Mouse (Mus musculus) olfactory bulb, adult 2 months (tissue): ENCODE measurements at regions not wholly inside any gene's neighbourhood (a gene's known extent, or its start where the extent isn't known, plus 50 kb on each side); places are given as distances from the start of the nearest gene placed in this dataset.

Source experiments
- H3K27ac ChIP-seq: fragments of 200-500 bp; 2 replicates; pipeline ENCODE4 v1.5.1; 2012; ENCODE audit warnings: low read depth, low read length; ENCODE audit not compliant: insufficient read depth
- H3K4me1 ChIP-seq: fragments of 200-500 bp; 2 replicates; pipeline ENCODE4 v1.6.1; 2012; ENCODE audit warnings: low read length; ENCODE audit not compliant: control insufficient read depth, insufficient read depth
- H3K4me3 ChIP-seq: fragments of 200-500 bp; 2 replicates; pipeline ENCODE4 v1.5.1; 2012; ENCODE audit warnings: mild to moderate bottlenecking, low read depth, low read length, moderate library complexity; ENCODE audit not compliant: insufficient read depth
- CTCF ChIP-seq: fragments of 200-500 bp; IDR thresholded peaks from 2 replicates; pipeline ENCODE4 v1.5.1; 2012; ENCODE audit warnings: low read depth, mild to moderate bottlenecking, low read length, moderate library complexity; ENCODE audit not compliant: insufficient read depth
- POLR2A ChIP-seq: fragments of 200-500 bp; IDR thresholded peaks from 2 replicates; pipeline ENCODE4 v1.6.1; 2012; ENCODE audit warnings: mild to moderate bottlenecking, low read depth, low read length, moderate library complexity; ENCODE audit not compliant: insufficient read depth
- WGBS: fragments of 180-500 bp; shearing (Covaris S2); methylation state at CpG from one replicate; pipeline ENCODE4 v1.1.7; 2018; 5-methylcytosine and 5-hydroxymethylcytosine counted together

DNA sequence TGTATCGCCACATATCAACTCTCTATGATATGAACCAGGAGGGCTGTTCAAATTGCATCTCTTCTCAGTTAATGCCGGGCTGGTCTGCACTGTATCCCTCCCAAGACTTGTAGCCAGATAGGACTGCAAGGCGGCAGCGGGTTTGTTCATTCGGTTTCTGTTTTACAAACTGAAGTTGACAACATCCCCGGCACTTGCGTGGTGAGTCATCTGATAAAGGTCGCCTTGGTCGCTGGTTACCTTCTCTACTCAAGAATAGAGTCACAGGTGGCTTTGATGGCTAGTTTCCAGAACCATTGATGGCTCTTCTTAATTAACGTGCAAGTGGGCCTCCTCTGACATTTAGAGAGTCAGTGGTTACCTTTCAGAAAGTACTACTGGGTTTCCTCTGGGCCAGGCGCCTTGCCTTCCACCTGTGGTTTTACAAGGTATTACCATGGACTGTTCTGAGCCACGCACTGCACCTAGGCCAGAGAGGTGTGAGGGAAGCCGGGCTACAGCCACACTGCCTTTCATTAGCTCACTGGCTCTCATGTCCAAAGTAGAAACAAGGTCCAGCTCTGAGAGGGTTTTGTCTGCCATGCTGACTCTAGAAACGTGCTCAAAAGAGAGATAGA is 1266.9 kb upstream of the A1bg start:
- TF ChIP-seq CTCF (no peak), POLR2A (no peak)
- peaks cover 3% of the 10 kb centered on the region; the same call in 1 of the 2 replicates for H3K4me1 ChIP-seq
- 88% methylated on average over 14 of the region's 14 CpGs for WGBS
- no peak overlapping the region for H3K27ac ChIP-seq
- no peak overlapping the region for H3K4me3 ChIP-seq

DNA sequence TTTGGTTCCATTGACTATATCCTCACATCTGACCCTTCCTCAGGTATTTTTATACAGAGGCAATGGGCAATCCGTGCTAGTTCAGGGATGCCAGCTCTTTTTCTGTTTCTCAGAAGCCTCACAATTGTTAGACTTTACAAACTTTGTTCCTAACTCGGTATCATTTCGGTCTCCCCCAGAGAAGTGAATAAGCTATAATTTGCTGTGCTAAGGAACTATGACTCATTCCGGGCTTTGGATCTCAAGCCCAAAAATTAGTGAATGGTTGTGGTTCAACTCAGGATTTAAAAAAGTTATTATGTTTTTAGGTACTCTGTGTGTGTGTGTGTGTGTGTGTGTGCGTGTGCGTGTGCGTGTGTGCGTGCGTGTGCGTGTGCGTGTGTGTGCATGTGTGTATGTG is 1263.7 kb upstream of the A1bg start:
- Histone ChIP-seq H3K27ac (no peak overlapping the region), H3K4me1 (peaks cover 3% of the 10 kb centered on the region; the same call in 1 of the 2 replicates), H3K4me3 (no peak overlapping the region)
- WGBS = 60% methylated on average over 11 of the region's 11 CpGs
- no peak for TF ChIP-seq CTCF

DNA sequence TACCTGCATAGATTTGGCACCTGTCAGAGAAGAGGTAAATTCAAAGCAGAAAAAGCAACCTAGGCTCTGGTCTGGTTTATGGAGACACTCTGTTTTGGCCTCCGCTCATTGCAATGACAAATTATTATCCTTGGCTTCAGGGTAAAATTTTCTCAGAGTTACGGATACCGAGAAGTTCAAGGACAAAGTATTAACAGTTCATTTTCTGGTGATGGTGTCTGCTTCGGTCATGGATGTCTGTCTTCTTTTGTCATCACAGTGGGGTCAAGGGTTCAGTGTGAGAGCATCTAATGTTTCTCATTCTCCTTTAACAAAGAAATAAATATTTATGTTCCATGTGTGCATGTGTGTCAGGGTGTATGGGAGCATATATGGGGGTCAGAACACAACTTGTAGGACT is 1261.0 kb upstream of the A1bg start:
- Histone ChIP-seq H3K4me3 (no peak overlapping the region), H3K4me1 (peaks cover 6% of the 10 kb centered on the region; the same call in 1 of the 2 replicates), H3K27ac (no peak overlapping the region)
- WGBS = 96% methylated on average over 4 of the region's 4 CpGs
- TF ChIP-seq POLR2A = no peak
- no peak for TF ChIP-seq CTCF

DNA sequence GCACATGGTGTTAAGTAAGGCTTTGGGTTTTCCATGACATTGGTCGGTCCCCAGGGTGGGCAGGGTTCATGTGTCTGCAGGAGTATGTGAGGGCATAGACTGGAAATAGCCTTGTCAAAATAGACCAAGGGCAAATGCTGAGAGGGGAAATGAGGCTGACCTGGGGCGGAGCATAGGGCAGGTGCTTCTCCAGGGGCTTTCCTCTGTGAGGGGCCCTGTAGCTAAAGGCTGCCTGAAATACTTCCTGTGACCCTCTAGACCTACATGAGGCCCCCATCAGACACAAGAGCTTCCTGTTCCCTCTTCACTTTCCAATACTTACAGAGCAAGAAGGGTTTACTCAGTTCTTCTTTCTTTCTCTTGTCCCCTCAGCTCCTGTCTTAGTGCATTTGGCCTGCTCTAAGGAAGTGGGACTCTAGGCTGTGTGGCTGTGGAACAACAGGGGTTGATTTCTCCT is 1258.7 kb upstream of the A1bg start:
- 96% methylated on average over 2 of the region's 2 CpGs for WGBS
- TF ChIP-seq CTCF (no peak), POLR2A (no peak)
- Histone ChIP-seq H3K27ac (no peak overlapping the region), H3K4me1 (peaks cover 3% of the 10 kb centered on the region; the same call in 1 of the 2 replicates), H3K4me3 (no peak overlapping the region)

DNA sequence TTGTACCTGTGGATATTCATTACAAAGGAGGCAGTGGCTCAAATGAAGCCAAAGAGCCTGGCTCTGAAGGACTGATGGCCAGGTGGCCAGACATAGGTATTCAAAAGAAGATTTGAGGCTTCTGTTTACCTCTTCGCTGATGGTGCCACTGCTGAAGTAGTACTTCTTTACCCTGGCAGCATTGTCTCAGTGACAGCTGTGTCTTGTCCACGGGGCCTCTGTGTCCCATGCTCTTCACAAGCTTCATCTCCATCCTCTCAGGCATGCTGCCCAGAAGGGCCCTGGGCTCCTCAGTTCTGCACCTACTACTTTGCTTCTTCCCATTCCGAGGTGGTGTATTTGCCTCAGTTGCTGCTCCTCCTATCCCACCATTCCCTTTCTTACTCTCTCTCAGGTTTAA is 1257.9 kb upstream of the A1bg start:
- Histone ChIP-seq H3K27ac (no peak overlapping the region), H3K4me1 (peaks cover 3% of the 10 kb centered on the region; the same call in 1 of the 2 replicates), H3K4me3 (no peak overlapping the region)
- no peak for TF ChIP-seq POLR2A
- 94% methylated on average over 3 of the region's 3 CpGs for WGBS

DNA sequence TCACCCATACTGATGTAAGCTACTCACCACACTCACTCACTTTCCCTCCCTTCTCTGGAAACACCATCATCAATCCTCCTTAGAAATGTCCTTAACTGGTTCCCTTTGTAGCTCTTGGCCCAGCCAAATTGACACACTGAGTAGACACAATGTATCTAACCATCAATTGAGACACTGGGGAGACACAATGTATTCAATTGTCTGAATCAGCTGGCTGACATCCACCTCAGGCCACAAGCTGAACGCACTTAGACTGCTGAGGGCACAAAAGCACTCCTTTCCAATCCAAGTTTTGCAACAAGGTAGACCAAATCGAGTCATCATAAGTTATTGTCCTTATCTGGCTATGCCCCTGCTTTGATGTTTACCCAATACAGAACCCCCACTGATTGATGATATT is 1257.0 kb upstream of the A1bg start:
- TF ChIP-seq POLR2A = no peak
- TF ChIP-seq CTCF = no peak
- 81% methylated on average over 2 of the region's 2 CpGs for WGBS
- Histone ChIP-seq H3K4me1 (peaks cover 3% of the 10 kb centered on the region; the same call in 1 of the 2 replicates), H3K27ac (no peak overlapping the region), H3K4me3 (no peak overlapping the region)

DNA sequence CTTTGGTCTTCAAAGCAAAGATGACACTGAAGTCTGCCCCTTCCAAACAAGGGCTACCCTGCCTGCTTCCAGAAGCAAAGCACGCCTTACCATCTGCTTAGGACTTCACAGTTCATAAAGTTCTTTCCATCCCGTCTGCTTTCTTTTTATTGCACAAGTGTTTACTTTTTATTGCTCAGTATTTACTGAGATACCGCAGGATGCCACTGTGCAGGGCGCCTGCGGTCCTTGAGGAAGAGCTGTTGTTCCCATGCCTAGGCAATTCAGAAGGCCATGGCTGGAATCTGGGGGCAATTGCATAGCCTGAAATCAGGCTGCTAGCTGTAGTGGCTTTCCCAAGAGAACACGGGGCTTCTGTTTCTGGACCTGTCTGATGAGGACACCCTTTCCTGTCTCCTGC is 1255.8 kb upstream of the A1bg start:
- WGBS = 96% methylated on average over 6 of the region's 6 CpGs
- no peak for TF ChIP-seq POLR2A
- no peak for TF ChIP-seq CTCF
- Histone ChIP-seq H3K4me3 (no peak overlapping the region), H3K27ac (no peak overlapping the region), H3K4me1 (peaks cover 3% of the 10 kb centered on the region; the same call in 1 of the 2 replicates)

DNA sequence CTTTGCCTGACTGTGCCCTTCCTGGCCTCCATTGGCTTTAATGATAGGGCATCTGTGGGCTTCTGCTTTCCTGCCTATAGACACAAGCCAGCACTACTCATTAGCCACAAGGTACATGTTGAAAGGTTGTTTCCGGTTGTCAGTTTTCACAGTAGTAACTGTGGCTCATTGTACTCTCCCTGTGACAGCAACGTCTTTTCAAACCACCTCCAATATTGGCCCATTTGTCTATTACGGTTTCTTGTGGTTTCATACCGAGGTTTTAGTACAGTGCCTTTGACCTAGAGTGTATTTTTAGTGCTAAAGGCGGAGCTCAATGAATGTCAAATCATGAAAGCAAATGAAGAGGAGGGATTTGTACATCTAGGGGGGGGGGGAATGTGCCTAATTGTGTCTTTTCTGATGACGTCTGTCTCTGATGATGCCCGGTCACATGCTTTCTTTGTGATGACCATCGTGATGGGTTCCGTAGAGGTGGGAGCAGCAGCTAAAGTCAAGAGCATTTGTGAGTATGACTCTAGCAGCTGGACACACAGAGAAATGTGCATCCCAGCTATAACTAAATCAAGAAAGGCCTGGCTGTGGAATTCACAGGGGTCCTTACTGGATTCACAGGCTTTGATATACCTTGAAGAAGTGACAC is 1255.1 kb upstream of the A1bg start:
- WGBS = 94% methylated on average over 9 of the region's 9 CpGs

DNA sequence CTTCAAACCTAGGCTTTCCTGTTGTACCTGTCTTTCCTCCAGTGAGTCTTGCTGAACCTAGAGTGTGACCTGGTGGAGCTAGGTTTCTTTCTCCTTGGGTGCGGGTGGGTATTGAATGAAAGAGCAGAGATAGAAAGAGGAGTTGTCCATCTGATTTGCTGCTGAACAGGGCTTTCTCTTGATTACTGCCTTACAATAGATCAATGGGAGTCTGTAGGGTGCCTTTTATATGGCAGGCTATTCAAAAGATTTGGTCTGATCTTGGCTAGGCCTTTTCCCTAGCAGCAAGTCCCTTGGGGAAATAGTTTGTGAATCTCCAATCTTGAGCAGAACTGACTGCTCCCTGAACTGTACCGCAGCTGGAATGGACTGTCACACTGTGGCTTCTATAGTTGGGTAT is 1253.3 kb upstream of the A1bg start:
- no peaks in the 10 kb centered on the region for H3K4me1 ChIP-seq
- 89% methylated on average over 2 of the region's 2 CpGs for WGBS
- H3K27ac ChIP-seq = no peak overlapping the region
- H3K4me3 ChIP-seq = no peak overlapping the region
- TF ChIP-seq CTCF (no peak), POLR2A (no peak)

More for the DNA sequence above, 1255.1 kb upstream of the A1bg start:
- TF ChIP-seq CTCF (no peak), POLR2A (no peak)
- H3K4me3 ChIP-seq = no peak overlapping the region
- H3K27ac ChIP-seq = no peak overlapping the region
- H3K4me1 ChIP-seq = peaks cover 3% of the 10 kb centered on the region; the same call in 1 of the 2 replicates
